Mouse (Mus musculus) heart, adult 2 months (tissue): ENCODE measurements around the gene Asf1a. TPM values are rescaled to one million over a fixed set of nuclear protein-coding genes. Genes with fewer than 3 reads are reported as not detected.

ENCODE experiments used
- DNase-seq, 2 experiments: peaks; one replicate each; pipeline ENCODE4 v3.0.0; 2021
- H3K27ac ChIP-seq: fragments of 200-600 bp; 2 replicates; pipeline ENCODE4 v1.8.1; 2022
- H3K27me3 ChIP-seq: fragments of 200-500 bp; 2 replicates; pipeline ENCODE4 v1.6.1; 2012; ENCODE audit warnings: mild to moderate bottlenecking, low read length, inconsistent platforms, mixed read lengths; ENCODE audit not compliant: control insufficient read depth, insufficient read depth
- H3K36me3 ChIP-seq: fragments of 200-500 bp; 2 replicates; pipeline ENCODE4 v1.6.1; 2012; ENCODE audit warnings: low read length, inconsistent platforms; ENCODE audit not compliant: control insufficient read depth, insufficient read depth
- H3K4me1 ChIP-seq: fragments of 200-500 bp; 2 replicates; pipeline ENCODE4 v1.6.1; 2011; ENCODE audit warnings: low read length; ENCODE audit not compliant: control insufficient read depth, insufficient read depth
- H3K4me3 ChIP-seq: fragments of 200-600 bp; 2 replicates; pipeline ENCODE4 v1.8.1; 2022
- H3K79me2 ChIP-seq: fragments of 200-500 bp; replicated peaks from 2 replicates; pipeline ENCODE4 v1.6.1; 2012; ENCODE audit warnings: mild to moderate bottlenecking, inconsistent platforms, low read length, moderate library complexity, mixed read lengths; ENCODE audit not compliant: control insufficient read depth, insufficient read depth
- H3K9ac ChIP-seq: fragments of 200-500 bp; 2 replicates; pipeline ENCODE4 v1.6.1; 2012; ENCODE audit warnings: low read depth, mild to moderate bottlenecking, control low read depth, inconsistent platforms, low read length, mixed read lengths
- CTCF ChIP-seq: fragments of 200-600 bp; IDR thresholded peaks from 2 replicates; pipeline ENCODE4 v1.8.1; 2022; ENCODE audit warnings: antibody characterized with exemption, mild to moderate bottlenecking, moderate library complexity
- EP300 ChIP-seq: fragments of 200-500 bp; IDR thresholded peaks from 2 replicates; pipeline ENCODE4 v1.6.1; 2011; ENCODE audit warnings: low read depth, low read length, control low read depth; ENCODE audit not compliant: insufficient read depth
- POLR2A ChIP-seq: fragments of 200-500 bp; IDR thresholded peaks from 2 replicates; pipeline ENCODE4 v1.6.1; 2011; ENCODE audit warnings: mild to moderate bottlenecking, low read depth, low read length, control low read depth; ENCODE audit not compliant: insufficient read depth
- WGBS: fragments of 180-500 bp; shearing (Covaris S2); methylation state at CpG from one replicate; pipeline ENCODE4 v1.1.7; 2018; 5-methylcytosine and 5-hydroxymethylcytosine counted together
- intact Hi-C: fragments of 180-260 bp; cut with DNase I; formaldehyde crosslinking; loops from one replicate; pipeline ENCODE4 v1.15.1; 2025
- polyA plus RNA-seq: library from polyadenylated mRNA; depleted of rRNA; stranded (reverse); fragments of >200 nt; gene quantifications from 2 replicates; pipeline ENCODE4 v1.2.3, GENCODE M21; 2012
- total RNA-seq, 2 experiments: library from RNA; stranded (reverse); gene quantifications; 2 replicates each; pipeline ENCODE4 v1.2.3; 2021

Asf1a gene
- total and polyA plus RNA-seq, 3 experiments = 6.7 to 27.0 (median 26.7) TPM

DNA sequence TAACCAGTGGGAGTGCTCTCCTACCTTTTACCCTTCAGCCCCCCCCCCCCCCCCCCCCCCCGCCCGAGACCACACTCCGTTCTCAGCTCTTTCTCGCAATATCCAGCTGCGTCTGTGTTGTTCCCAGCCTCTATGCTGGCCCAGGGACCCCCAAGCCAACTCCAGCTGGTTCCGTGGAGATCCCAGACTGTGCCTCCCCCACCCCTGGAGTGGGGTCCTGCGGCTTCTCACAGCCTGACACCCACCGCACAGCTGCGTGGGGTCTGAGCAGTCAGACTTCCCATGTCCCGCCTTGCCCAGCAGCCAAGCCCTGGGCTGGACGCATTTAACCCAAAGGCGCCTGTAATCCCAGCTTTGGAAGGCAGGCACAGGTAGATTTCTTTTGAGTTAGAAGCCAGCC, 15.5 kb upstream of the Asf1a start:
- TF ChIP-seq CTCF (no peak), EP300 (no peak), POLR2A (no peak)
- H3K27ac ChIP-seq = no peak overlapping the region
- DNase-seq = peak in 1 of 2 experiments; percentile 20
- WGBS = 26% methylated on average over 10 of the region's 12 CpGs
- H3K27me3 ChIP-seq = no peaks in the 10 kb centered on the region
- H3K4me3 ChIP-seq = no peak overlapping the region; the same call in 1 of the 2 replicates
- no peak overlapping the region for H3K9ac ChIP-seq
- no peaks in the 10 kb centered on the region; the same call in 1 of the 2 replicates for H3K4me1 ChIP-seq
- H3K79me2 ChIP-seq = no peaks in the 10 kb centered on the region
- H3K36me3 ChIP-seq = no peaks in the 10 kb centered on the region
- intact Hi-C loops = no loop called here

GRCm38 (mm10) chr10:53585777-53586176, 10.8 kb upstream of the Asf1a start:
- Histone ChIP-seq H3K4me1 (no peaks in the 10 kb centered on the region), H3K79me2 (no peaks in the 10 kb centered on the region), H3K36me3 (no peaks in the 10 kb centered on the region), H3K4me3 (no peak overlapping the region), H3K27ac (no peak overlapping the region), H3K9ac (no peak overlapping the region), H3K27me3 (no peaks in the 10 kb centered on the region)
- WGBS = 87% methylated on average over 3 of the region's 3 CpGs
- no peak for DNase-seq
- TF ChIP-seq EP300 = no peak
- no peak for TF ChIP-seq CTCF
- intact Hi-C loops = no loop called here

- 6% methylated on average over 21 of the region's 27 CpGs for WGBS
- peaks cover 4% of the 10 kb centered on the region for H3K4me1 ChIP-seq
- intact Hi-C loops = loop anchor here (1.0 kb wide), 1 partner anchor 33 kb away; no protein-coding TSS in a partner anchor
- DNase-seq = no peak
- H3K9ac ChIP-seq = peak overlapping the region; percentile 82
- peaks cover 15% of the 10 kb centered on the region for H3K36me3 ChIP-seq
- TF ChIP-seq POLR2A (no peak; the same call in 1 of the 2 replicates), EP300 (no peak), CTCF (no peak)
- H3K4me3 ChIP-seq = peak overlapping the region; percentile 82
- H3K79me2 ChIP-seq = no peaks in the 10 kb centered on the region; the same call in 1 of the 2 replicates
- no peaks in the 10 kb centered on the region for H3K27me3 ChIP-seq
- peak overlapping the region; percentile 93 for H3K27ac ChIP-seq
Observed at GRCm38 (mm10) chr10:53595744-53596676, 547 bp upstream of the Asf1a start.

DNA sequence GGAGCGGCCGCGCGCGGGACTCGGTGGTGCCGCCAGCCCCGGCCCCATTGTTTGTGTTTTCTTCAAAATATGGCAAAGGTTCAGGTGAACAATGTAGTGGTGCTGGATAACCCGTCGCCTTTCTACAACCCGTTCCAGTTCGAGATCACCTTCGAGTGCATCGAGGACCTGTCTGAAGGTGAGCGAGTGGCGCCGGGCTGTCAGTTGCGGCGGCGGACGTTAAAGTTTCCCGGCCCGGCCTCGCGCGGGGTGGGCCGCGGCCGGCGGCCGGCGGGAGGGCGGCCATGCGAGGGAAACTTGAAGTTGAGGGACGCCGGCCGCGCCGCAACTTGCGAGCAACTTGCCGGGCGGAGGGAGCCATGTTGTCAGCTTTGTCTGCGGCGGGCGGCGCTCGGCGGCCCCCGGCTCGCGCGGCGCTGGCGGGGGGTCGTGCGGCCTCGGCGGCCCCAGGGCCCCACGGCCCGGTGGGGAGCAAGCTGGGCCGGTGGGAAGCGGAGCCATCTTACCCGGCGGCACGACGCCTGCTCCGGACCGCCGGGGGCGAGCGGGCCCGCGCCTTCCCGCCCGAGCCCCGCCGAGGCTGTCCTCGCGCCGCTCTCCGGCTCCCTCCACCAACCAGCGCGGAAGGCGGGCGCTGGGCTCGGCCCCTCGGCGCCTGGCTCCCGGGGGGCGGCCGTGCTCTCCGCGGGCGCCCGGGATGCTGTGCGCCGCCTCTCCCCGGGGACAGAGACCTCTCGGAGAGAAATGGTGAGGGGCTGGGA, 744 bp downstream of the Asf1a start:
- H3K27ac ChIP-seq = peak overlapping the region; percentile 88
- peaks cover 15% of the 10 kb centered on the region for H3K36me3 ChIP-seq
- TF ChIP-seq EP300 (no peak), POLR2A (no peak), CTCF (no peak)
- no peaks in the 10 kb centered on the region; the same call in 1 of the 2 replicates for H3K79me2 ChIP-seq
- peak; percentile 63 to 71 for DNase-seq
- intact Hi-C loops = no loop called here
- under 1% methylated on average over 98 of the region's 99 CpGs for WGBS
- no peaks in the 10 kb centered on the region for H3K27me3 ChIP-seq
- H3K9ac ChIP-seq = peak overlapping the region; percentile 81
- H3K4me1 ChIP-seq = peaks cover 4% of the 10 kb centered on the region
- H3K4me3 ChIP-seq = peak overlapping the region; percentile 91

- no peak for TF ChIP-seq POLR2A
- TF ChIP-seq EP300 = no peak
- no peak for TF ChIP-seq CTCF
- Histone ChIP-seq H3K27ac (no peak overlapping the region), H3K79me2 (no peaks in the 10 kb centered on the region; the same call in 1 of the 2 replicates), H3K27me3 (no peaks in the 10 kb centered on the region), H3K36me3 (peaks cover 15% of the 10 kb centered on the region), H3K4me3 (no peak overlapping the region), H3K9ac (no peak overlapping the region), H3K4me1 (peaks cover 4% of the 10 kb centered on the region)
- 74% methylated on average over 5 of the region's 5 CpGs for WGBS
- no peak for DNase-seq
- intact Hi-C loops = no loop called here
Observed at GRCm38 (mm10) chr10:53598821-53599220, 2.3 kb downstream of the Asf1a start.
